Mouse (Mus musculus) CH12.LX (cell line): ENCODE results near the gene 1110002E22Rik. TPM values are rescaled to one million over a fixed set of nuclear protein-coding genes. Genes with fewer than 3 reads are reported as not detected.

Experiments used
- DNase-seq: peaks from one replicate; pipeline ENCODE4 v3.0.0-alpha.2; 2013; ENCODE audit errors: extremely low read depth
- H3K27ac ChIP-seq: 2 replicates; pipeline ENCODE4 v1.5.1; 2012; ENCODE audit warnings: low read depth, mild to moderate bottlenecking, control low read depth, moderate library complexity; ENCODE audit not compliant: insufficient read depth
- H3K27me3 ChIP-seq: replicated peaks from 2 replicates; pipeline ENCODE3; 2012; ENCODE audit warnings: inconsistent platforms
- H3K36me3 ChIP-seq, 2 experiments: replicated peaks in 1 of 2; 2 replicates each; pipeline versions ENCODE3 to v1.6.1; 2012; ENCODE audit warnings: inconsistent platforms in 1 of 2, low read length in 1 of 2, mild to moderate bottlenecking in 1 of 2, mixed read lengths in 1 of 2, moderate library complexity in 1 of 2; ENCODE audit not compliant: control insufficient read depth in 1 of 2, insufficient read depth in 1 of 2
- H3K4me1 ChIP-seq, 2 experiments: 2 replicates each; pipeline ENCODE4 v1.6.1; 2012; ENCODE audit warnings: inconsistent platforms in 1 of 2, moderate library complexity in 1 of 2; ENCODE audit not compliant: insufficient read depth in 2 of 2, control insufficient read depth in 1 of 2
- H3K4me2 ChIP-seq: 2 replicates; pipeline ENCODE4 v1.6.1; 2012; ENCODE audit warnings: low read depth, mild to moderate bottlenecking, control low read depth; ENCODE audit not compliant: poor library complexity, insufficient read depth, severe bottlenecking
- H3K4me3 ChIP-seq, 3 experiments: fragments of 150-350 bp in 1 of 3; sonication (generic) in 1 of 3; replicated peaks in 1 of 3; 2 replicates each; pipeline versions ENCODE3 to v1.5.1; 2011 to 2012; ENCODE audit warnings: low read depth in 2 of 3, low read length in 2 of 3, mild to moderate bottlenecking in 2 of 3, moderate library complexity in 2 of 3, control low read depth in 1 of 3, improper control_type of control experiment in 1 of 3, inconsistent platforms in 1 of 3, mixed read lengths in 1 of 3; ENCODE audit not compliant: poor library complexity in 1 of 3
- H3K79me2 ChIP-seq: replicated peaks from 2 replicates; pipeline ENCODE4 v1.6.1; 2012; ENCODE audit warnings: mild to moderate bottlenecking, moderate library complexity; ENCODE audit not compliant: control insufficient read depth, poor library complexity, insufficient read depth, severe bottlenecking; ENCODE audit errors: extremely low read depth
- H3K9ac ChIP-seq: 2 replicates; pipeline ENCODE4 v1.6.1; 2012; ENCODE audit warnings: low read depth, mild to moderate bottlenecking, control low read depth, moderate library complexity; ENCODE audit not compliant: insufficient read depth
- H3K9me3 ChIP-seq: replicated peaks from 2 replicates; pipeline ENCODE3; 2012; ENCODE audit warnings: low read length, inconsistent platforms, mixed read lengths
- BHLHE40 ChIP-seq: IDR thresholded peaks from 2 replicates; pipeline ENCODE4 v1.6.1; 2011; ENCODE audit warnings: mild to moderate bottlenecking, low read depth, low read length, improper control_type of control experiment
- CHD1 ChIP-seq: IDR thresholded peaks from 2 replicates; pipeline ENCODE4 v1.6.1; 2012; ENCODE audit warnings: low read depth, low read length, improper control_type of control experiment, inconsistent platforms
- CHD2 ChIP-seq: IDR thresholded peaks from 2 replicates; pipeline ENCODE4 v1.6.1; 2011; ENCODE audit warnings: low read length, improper control_type of control experiment
- CTCF ChIP-seq, 2 experiments: IDR thresholded peaks in 1 of 2; conservative IDR thresholded peaks in 1 of 2; 2 replicates each; pipeline ENCODE4 v1.5.1; 2011 to 2012; ENCODE audit warnings: low read depth in 2 of 2, low read length in 2 of 2, improper control_type of control experiment in 1 of 2, inconsistent platforms in 1 of 2, mild to moderate bottlenecking in 1 of 2, moderate library complexity in 1 of 2
- E2F4 ChIP-seq: IDR thresholded peaks from 2 replicates; pipeline ENCODE4 v1.6.1; 2011; ENCODE audit warnings: low read depth, low read length, improper control_type of control experiment; ENCODE audit not compliant: insufficient replicate concordance
- ELF1 ChIP-seq: IDR thresholded peaks from 2 replicates; pipeline ENCODE4 v1.6.1; 2014; ENCODE audit warnings: low read depth, mild to moderate bottlenecking, inconsistent platforms, low read length, improper control_type of control experiment
- EP300 ChIP-seq: IDR thresholded peaks from 2 replicates; pipeline ENCODE4 v1.6.1; 2011; ENCODE audit warnings: low read length, improper control_type of control experiment
- ETS1 ChIP-seq: conservative IDR thresholded peaks from 2 replicates; pipeline ENCODE4 v1.6.1; 2012; ENCODE audit warnings: low read depth, mild to moderate bottlenecking, inconsistent platforms, low read length, improper control_type of control experiment, moderate library complexity
- GABPA ChIP-seq: IDR thresholded peaks from 2 replicates; pipeline ENCODE4 v1.6.1; 2012; ENCODE audit warnings: low read depth, low read length, improper control_type of control experiment, inconsistent platforms; ENCODE audit not compliant: insufficient replicate concordance
- HCFC1 ChIP-seq: IDR thresholded peaks from 2 replicates; pipeline ENCODE4 v1.6.1; 2012; ENCODE audit warnings: low read depth, mild to moderate bottlenecking, inconsistent platforms, low read length, improper control_type of control experiment
- IRF4 ChIP-seq: IDR thresholded peaks from 2 replicates; pipeline ENCODE4 v1.6.1; 2014; ENCODE audit warnings: low read depth, mild to moderate bottlenecking, inconsistent platforms, low read length, improper control_type of control experiment
- JUN ChIP-seq: IDR thresholded peaks from 2 replicates; pipeline ENCODE4 v1.6.1; 2011; ENCODE audit warnings: low read depth, mild to moderate bottlenecking, low read length, improper control_type of control experiment, moderate library complexity; ENCODE audit not compliant: insufficient read depth
- JUND ChIP-seq: conservative IDR thresholded peaks from 2 replicates; pipeline ENCODE4 v1.6.1; 2011; ENCODE audit warnings: low read depth, low read length, improper control_type of control experiment
- KAT2A ChIP-seq: IDR thresholded peaks from 2 replicates; pipeline ENCODE4 v1.6.1; 2012; ENCODE audit warnings: low read length, improper control_type of control experiment, inconsistent platforms; ENCODE audit not compliant: insufficient replicate concordance
- MAFK ChIP-seq: IDR thresholded peaks from 2 replicates; pipeline ENCODE4 v1.6.1; 2011; ENCODE audit warnings: low read length, improper control_type of control experiment; ENCODE audit not compliant: insufficient replicate concordance
- MAX ChIP-seq: IDR thresholded peaks from 2 replicates; pipeline ENCODE4 v1.6.1; 2011; ENCODE audit warnings: low read length, improper control_type of control experiment
- MAZ ChIP-seq: IDR thresholded peaks from 2 replicates; pipeline ENCODE4 v1.6.1; 2012; ENCODE audit warnings: low read depth, mild to moderate bottlenecking, inconsistent platforms, low read length, improper control_type of control experiment, moderate library complexity
- MEF2A ChIP-seq: IDR thresholded peaks from 2 replicates; pipeline ENCODE4 v1.6.1; 2014; ENCODE audit warnings: low read depth, mild to moderate bottlenecking, inconsistent platforms, low read length, improper control_type of control experiment, borderline replicate concordance
- MXI1 ChIP-seq: IDR thresholded peaks from 2 replicates; pipeline ENCODE4 v1.6.1; 2011; ENCODE audit warnings: mild to moderate bottlenecking, low read depth, low read length, improper control_type of control experiment
- MYC ChIP-seq: IDR thresholded peaks from 2 replicates; pipeline ENCODE4 v1.6.1; 2011; ENCODE audit warnings: low read depth, mild to moderate bottlenecking, improper control_type of control experiment, low read length
- NELFE ChIP-seq: IDR thresholded peaks from 2 replicates; pipeline ENCODE4 v1.6.1; 2011; ENCODE audit warnings: low read depth, low read length, improper control_type of control experiment
- NRF1 ChIP-seq: IDR thresholded peaks from 2 replicates; pipeline ENCODE4 v1.6.1; 2014; ENCODE audit warnings: low read depth, mild to moderate bottlenecking, inconsistent platforms, low read length, improper control_type of control experiment, moderate library complexity
- PAX5 ChIP-seq: IDR thresholded peaks from 2 replicates; pipeline ENCODE4 v1.6.1; 2012; ENCODE audit warnings: low read length, inconsistent platforms, mixed read lengths
- POLR2A ChIP-seq: IDR thresholded peaks from 2 replicates; pipeline ENCODE4 v1.6.1; 2011; ENCODE audit warnings: low read depth, mild to moderate bottlenecking, improper control_type of control experiment, low read length
- POLR2AphosphoS2 ChIP-seq: IDR thresholded peaks from 2 replicates; pipeline ENCODE4 v1.6.1; 2011; ENCODE audit warnings: low read depth, low read length, improper control_type of control experiment
- RAD21 ChIP-seq: IDR thresholded peaks from 2 replicates; pipeline ENCODE4 v1.6.1; 2011; ENCODE audit warnings: low read depth, mild to moderate bottlenecking, low read length, improper control_type of control experiment, moderate library complexity
- RCOR1 ChIP-seq: conservative IDR thresholded peaks from 2 replicates; pipeline ENCODE4 v1.6.1; 2012; ENCODE audit warnings: low read depth, mild to moderate bottlenecking, inconsistent platforms, low read length, improper control_type of control experiment
- SIN3A ChIP-seq: IDR thresholded peaks from 2 replicates; pipeline ENCODE4 v1.6.1; 2012; ENCODE audit warnings: low read length, improper control_type of control experiment, inconsistent platforms
- TBP ChIP-seq: conservative IDR thresholded peaks from 2 replicates; pipeline ENCODE4 v1.6.1; 2011; ENCODE audit warnings: low read depth, low read length, improper control_type of control experiment
- TCF12 ChIP-seq: IDR thresholded peaks from 2 replicates; pipeline ENCODE4 v1.6.1; 2014; ENCODE audit warnings: low read depth, mild to moderate bottlenecking, inconsistent platforms, low read length, improper control_type of control experiment
- UBTF ChIP-seq: IDR thresholded peaks from 2 replicates; pipeline ENCODE4 v1.6.1; 2012; ENCODE audit warnings: low read depth, mild to moderate bottlenecking, inconsistent platforms, low read length, improper control_type of control experiment, moderate library complexity
- USF1 ChIP-seq: IDR thresholded peaks from 2 replicates; pipeline ENCODE4 v1.6.1; 2014; ENCODE audit warnings: low read depth, mild to moderate bottlenecking, inconsistent platforms, low read length, improper control_type of control experiment
- USF2 ChIP-seq: conservative IDR thresholded peaks from 2 replicates; pipeline ENCODE4 v1.6.1; 2011; ENCODE audit warnings: low read depth, low read length, improper control_type of control experiment
- ZKSCAN1 ChIP-seq: IDR thresholded peaks from 2 replicates; pipeline ENCODE4 v1.6.1; 2012; ENCODE audit warnings: low read depth, inconsistent platforms, low read length, improper control_type of control experiment, borderline replicate concordance
- ZMIZ1 ChIP-seq: IDR thresholded peaks from 2 replicates; pipeline ENCODE4 v1.6.1; 2012; ENCODE audit warnings: low read depth, mild to moderate bottlenecking, inconsistent platforms, low read length, improper control_type of control experiment
- ZNF384 ChIP-seq: IDR thresholded peaks from 2 replicates; pipeline ENCODE4 v1.6.1; 2012; ENCODE audit warnings: low read depth, low read length, improper control_type of control experiment, inconsistent platforms
- dilution Hi-C: fragments of 300-500 bp; cut with MboI; formaldehyde crosslinking; loops from 2 replicates; pipeline ENCODE4 v1.14.3; 2020; ENCODE audit warnings: low sequenced_read_pairs; ENCODE audit not compliant: extremely low pct_unique_long_range_greater_than_20kb, extremely low pct_ligation_motif_present
- in situ Hi-C: fragments of 300-500 bp; cut with MboI; formaldehyde crosslinking; loops from 3 replicates; pipeline ENCODE4 v1.14.3; 2019; ENCODE audit warnings: low sequenced_read_pairs, low pct_ligation_motif_present, low pct_unique_long_range_greater_than_20kb, mixed read lengths
- polyA plus RNA-seq: library from polyadenylated mRNA; unstranded; fragments of >175 nt; gene quantifications from 2 replicates; pipeline ENCODE4 v1.2.1, GENCODE M21; 2012; ENCODE audit warnings: low read depth; ENCODE audit not compliant: insufficient read length
- total RNA-seq, 2 experiments: library from RNA; depleted of rRNA; stranded (reverse); fragments of 300-350 nt in 1 of 2; fragments of >200 nt in 1 of 2; gene quantifications; 2 replicates each; pipeline ENCODE4 v1.2.3; 2012 to 2014

Gene 1110002E22Rik
- total RNA-seq (2012; rRNA removed): 1.3 and 2.0 TPM in 2 replicates
- total RNA-seq (2014; rRNA removed): 0.43 and 0.66 TPM in 2 replicates
- 2.3 and 2.6 TPM in 2 replicates for polyA plus RNA-seq

DNA sequence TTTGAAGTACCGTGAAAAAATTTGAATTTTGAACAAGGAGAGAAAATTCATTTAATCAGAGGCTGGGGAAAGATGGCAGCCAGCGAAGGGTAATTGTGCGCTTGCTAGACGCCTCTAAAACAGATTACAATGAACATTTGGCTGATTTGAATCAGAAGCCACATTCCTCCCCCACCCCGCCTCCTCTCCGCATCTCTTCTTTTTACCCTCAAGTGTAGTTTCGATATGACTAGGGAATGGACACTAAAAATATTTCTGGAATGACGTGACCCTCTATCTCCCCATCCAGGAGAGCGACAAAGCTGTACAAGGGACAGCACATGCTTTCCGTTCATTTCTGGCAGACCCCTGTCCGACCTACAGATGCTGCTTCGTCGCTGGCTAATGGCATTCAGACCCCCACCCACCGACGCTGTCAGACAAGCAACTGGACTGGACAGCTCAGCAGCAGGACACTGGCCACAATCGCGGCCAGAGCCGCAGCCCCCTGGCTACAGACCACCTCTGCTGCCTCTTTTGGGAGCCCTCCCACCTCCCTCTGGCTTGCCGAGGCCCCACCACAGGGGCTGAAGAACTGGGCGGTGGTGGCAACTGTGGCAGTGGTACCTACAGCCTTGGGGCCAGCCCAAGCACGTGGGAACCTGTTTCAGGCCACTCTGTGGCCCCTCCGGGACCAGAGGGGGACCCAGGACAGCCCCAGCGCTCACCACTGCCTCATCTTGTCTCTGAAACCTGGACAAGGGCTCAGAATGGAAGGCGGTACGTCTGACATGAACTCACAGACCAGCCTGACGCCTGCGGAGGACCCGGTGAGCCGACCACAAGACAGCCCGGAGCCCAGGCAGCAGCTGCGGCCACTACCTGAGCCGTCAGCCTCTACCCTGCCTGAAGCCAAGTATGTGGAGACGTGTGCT lies at the start of gene 1110002E22Rik:
Gene 1110002E22Rik, plus strand, starts transcription at position 321 of the 914 bp plus-strand sequence.
- in situ Hi-C loops (loop anchor here (5.0 kb wide), 2 partner anchors 63 to 67 kb away; no protein-coding TSS in a partner anchor), dilution Hi-C loops (no loop called here)
- Histone ChIP-seq H3K9me3 (peaks cover 2% of the 10 kb centered on the region), H3K9ac (peak within 1 kb of the TSS; percentile 13), H3K27me3 (peaks cover 22% of the 10 kb centered on the region), H3K4me3 (peak within 1 kb of the TSS in 2 of 3 experiments; percentile 21 to 36), H3K79me2 (no peaks in the 10 kb centered on the region), H3K36me3 (no peaks in the 10 kb centered on the region), H3K4me2 (peak within 1 kb of the TSS; percentile 55), H3K4me1 (peaks cover 31 to 51% of the 10 kb centered on the region in 2 experiments), H3K27ac (peak within 1 kb of the TSS; percentile 48)
- peak; percentile 95 for DNase-seq
- TF ChIP-seq E2F4: no peak
- peak; percentile 43; the same call in 1 of the 2 replicates for TF ChIP-seq RCOR1
- TF ChIP-seq KAT2A: no peak
- peak; percentile 57; the same call in 1 of the 2 replicates for TF ChIP-seq TCF12
- TF ChIP-seq ZMIZ1: no peak; the same call in 1 of the 2 replicates
- TF ChIP-seq MXI1: peak; percentile 80; the same call in 1 of the 2 replicates
- peak; percentile 19; the same call in 1 of the 2 replicates for TF ChIP-seq NELFE
- no peak for TF ChIP-seq RAD21
- no peak for TF ChIP-seq ELF1
- TF ChIP-seq MEF2A: peak; percentile 97
- TF ChIP-seq IRF4: peak; percentile 99
- TF ChIP-seq ZKSCAN1: no peak
- TF ChIP-seq POLR2AphosphoS2: no peak
- TF ChIP-seq JUND: peak; percentile 98
- peak; percentile 74 for TF ChIP-seq BHLHE40
- TF ChIP-seq MAFK: 0 out of 2 replicates have a peak, but pooled peaks have one; percentile 51
- TF ChIP-seq CHD2: peak; percentile 83
- peak; percentile 38; the same call in 1 of the 2 replicates for TF ChIP-seq SIN3A
- TF ChIP-seq PAX5: no peak
- TF ChIP-seq CHD1: 0 out of 2 replicates have a peak, but pooled peaks have one; percentile 24
- peak; percentile 97 for TF ChIP-seq JUN
- TF ChIP-seq GABPA: no peak
- TF ChIP-seq HCFC1: peak; percentile 21
- no peak for TF ChIP-seq NRF1
- peak; percentile 44; the same call in 1 of the 2 replicates for TF ChIP-seq POLR2A
- TF ChIP-seq CTCF (conservative IDR thresholded peaks at IDR 0.05 in 1 of 2, IDR thresholded peaks at IDR 0.05 in 1 of 2; ENCODE audit: low read depth in 2 of 2, low read length in 2 of 2): no peak
- peak; percentile 81 for TF ChIP-seq MYC
- 0 out of 2 replicates have a peak, but pooled peaks have one; percentile 21 for TF ChIP-seq USF2
- peak; percentile 95 for TF ChIP-seq UBTF
- no peak for TF ChIP-seq ZNF384
- peak; percentile 92 for TF ChIP-seq EP300
- peak; percentile 91 for TF ChIP-seq MAZ
- TF ChIP-seq USF1: no peak
- peak; percentile 62 for TF ChIP-seq MAX
- peak; percentile 27; the same call in 1 of the 2 replicates for TF ChIP-seq TBP
- peak; percentile 85 for TF ChIP-seq ETS1
